Mouse (Mus musculus): Measurements from ENCODE around the gene Gjd3. TPM values are rescaled to one million over a fixed set of nuclear protein-coding genes. Genes with fewer than 3 reads are reported as not detected.

Gjd3 gene
- not detected for polyA plus RNA-seq (2017; shearing (Covaris generic))

GRCm38 (mm10) chr11:98982773-98983133 lies at the start of gene Gjd3:
Gjd3 (minus strand) TSS chr11:98983016.

GRCm38 (mm10) chr11:99023500-99024467 lies 41.0 kb upstream of the Gjd3 start, which contains the start of gene Top2a:
Top2a (minus strand) TSS chr11:99024189.

Other genes starting within 250 kb of the Gjd3 start
- 6.0 TPM for gene Thra, start 242.4 kb downstream of the Gjd3 start, polyA plus RNA-seq (2017; shearing (Covaris generic))
- gene Nr1d1, start 207.7 kb downstream of the Gjd3 start, polyA plus RNA-seq (2017; shearing (Covaris generic)): 10.0 TPM
- 14.0 TPM for gene Msl1, start 187.5 kb downstream of the Gjd3 start, polyA plus RNA-seq (2017; shearing (Covaris generic))
- 15.3 TPM for gene Casc3, start 178.1 kb downstream of the Gjd3 start, polyA plus RNA-seq (2017; shearing (Covaris generic))
- gene Rapgefl1, start 146.2 kb downstream of the Gjd3 start, polyA plus RNA-seq (2017; shearing (Covaris generic)): 0.18 TPM
- 4.1 TPM for gene Wipf2, start 119.4 kb downstream of the Gjd3 start, polyA plus RNA-seq (2017; shearing (Covaris generic))
- gene Cdc6, start 75.2 kb downstream of the Gjd3 start, polyA plus RNA-seq (2017; shearing (Covaris generic)): 6.9 TPM
- gene Rara, start 55.2 kb downstream of the Gjd3 start, polyA plus RNA-seq (2017; shearing (Covaris generic)): 45.5 TPM
- gene Top2a, start 41.2 kb upstream of the Gjd3 start, polyA plus RNA-seq (2017; shearing (Covaris generic)): 29.5 TPM
- gene Igfbp4, start 58.2 kb upstream of the Gjd3 start, polyA plus RNA-seq (2017; shearing (Covaris generic)): 34.6 TPM
- gene Tns4, start 106.3 kb upstream of the Gjd3 start, polyA plus RNA-seq (2017; shearing (Covaris generic)): not detected
- gene Ccr7, start 172.1 kb upstream of the Gjd3 start, polyA plus RNA-seq (2017; shearing (Covaris generic)): 398 TPM
- 225 TPM for gene Smarce1, start 248.0 kb upstream of the Gjd3 start, polyA plus RNA-seq (2017; shearing (Covaris generic))

All from inflammation-experienced regulatory T-cells, adult 16 weeks (primary cell).